Mouse (Mus musculus): Measurements from ENCODE around the gene Vamp1. TPM values are rescaled to one million over a fixed set of nuclear protein-coding genes. Genes with fewer than 3 reads are reported as not detected.

Vamp1 gene
- total and polyA plus RNA-seq, 3 experiments: 1.9 to 4.6 (median 3.1) TPM

- TF ChIP-seq USF2 (conservative IDR thresholded peaks at IDR 0.05; ENCODE audit: low read depth, low read length): no peak
- TF ChIP-seq MAFK (IDR thresholded peaks at IDR 0.05; ENCODE audit: insufficient replicate concordance, low read length): no peak
- TF ChIP-seq EP300 (IDR thresholded peaks at IDR 0.05; ENCODE audit: low read length): no peak
- no peak for TF ChIP-seq MEF2A (IDR thresholded peaks at IDR 0.05; ENCODE audit: borderline replicate concordance, low read depth, low read length)
- no peak for TF ChIP-seq POLR2A (IDR thresholded peaks at IDR 0.05; ENCODE audit: low read depth, low read length)
- TF ChIP-seq HCFC1 (IDR thresholded peaks at IDR 0.05; ENCODE audit: low read depth, low read length): no peak
- no peaks in the 10 kb centered on the region for H3K79me2 ChIP-seq (replicated peaks; ENCODE audit: control insufficient read depth, extremely low read depth, insufficient read depth, poor library complexity, severe bottlenecking)
- dilution Hi-C loops (cut with MboI; ENCODE audit: extremely low pct_ligation_motif_present, extremely low pct_unique_long_range_greater_than_20kb, low sequenced_read_pairs) (no loop called here), in situ Hi-C loops (cut with MboI; ENCODE audit: low pct_ligation_motif_present, low pct_unique_long_range_greater_than_20kb, low sequenced_read_pairs) (no loop called here)
- peaks cover 68% of the 10 kb centered on the region for H3K27me3 ChIP-seq (replicated peaks)
- no peaks in the 10 kb centered on the region for H3K4me1 ChIP-seq (ENCODE audit: control insufficient read depth in 1 of 2, insufficient read depth in 2 of 2)
- no peak overlapping the region for H3K4me3 ChIP-seq (replicated peaks in 1 of 3; ENCODE audit: low read depth in 2 of 3, low read length in 2 of 3, poor library complexity in 1 of 3)
- H3K4me2 ChIP-seq (ENCODE audit: insufficient read depth, low read depth, poor library complexity, severe bottlenecking): no peak overlapping the region
- no peaks in the 10 kb centered on the region for H3K36me3 ChIP-seq (replicated peaks in 1 of 2; ENCODE audit: control insufficient read depth in 1 of 2, insufficient read depth in 1 of 2, low read length in 1 of 2)
- DNase-seq (ENCODE audit: extremely low read depth): no peak
- H3K9ac ChIP-seq (ENCODE audit: insufficient read depth, low read depth): no peak overlapping the region
- peaks cover 16% of the 10 kb centered on the region for H3K9me3 ChIP-seq (replicated peaks; ENCODE audit: low read length)
- H3K27ac ChIP-seq (ENCODE audit: insufficient read depth, low read depth): no peak overlapping the region
Observed at GRCm38 (mm10) chr6:125286944-125287343, 71.6 kb downstream of the Vamp1 start.

- H3K36me3 ChIP-seq (replicated peaks in 1 of 2; ENCODE audit: control insufficient read depth in 1 of 2, insufficient read depth in 1 of 2, low read length in 1 of 2): no peaks in the 10 kb centered on the region
- H3K27ac ChIP-seq (ENCODE audit: insufficient read depth, low read depth): no peak overlapping the region
- H3K9ac ChIP-seq (ENCODE audit: insufficient read depth, low read depth): no peak overlapping the region
- in situ Hi-C loops (cut with MboI; ENCODE audit: low pct_ligation_motif_present, low pct_unique_long_range_greater_than_20kb, low sequenced_read_pairs): no loop called here
- dilution Hi-C loops (cut with MboI; ENCODE audit: extremely low pct_ligation_motif_present, extremely low pct_unique_long_range_greater_than_20kb, low sequenced_read_pairs): no loop called here
- no peak overlapping the region for H3K4me3 ChIP-seq (replicated peaks in 1 of 3; ENCODE audit: low read depth in 2 of 3, low read length in 2 of 3, poor library complexity in 1 of 3)
- H3K4me2 ChIP-seq (ENCODE audit: insufficient read depth, low read depth, poor library complexity, severe bottlenecking): no peak overlapping the region
- DNase-seq (ENCODE audit: extremely low read depth): no peak
- no peaks in the 10 kb centered on the region for H3K4me1 ChIP-seq (ENCODE audit: control insufficient read depth in 1 of 2, insufficient read depth in 2 of 2)
- TF ChIP-seq MEF2A (IDR thresholded peaks at IDR 0.05; ENCODE audit: borderline replicate concordance, low read depth, low read length) (no peak), NRF1 (IDR thresholded peaks at IDR 0.05; ENCODE audit: low read depth, low read length) (no peak), TBP (conservative IDR thresholded peaks at IDR 0.05; ENCODE audit: low read depth, low read length) (no peak), CHD1 (IDR thresholded peaks at IDR 0.05; ENCODE audit: low read depth, low read length) (no peak), IRF4 (IDR thresholded peaks at IDR 0.05; ENCODE audit: low read depth, low read length) (no peak), UBTF (IDR thresholded peaks at IDR 0.05; ENCODE audit: low read depth, low read length) (no peak), MAFK (IDR thresholded peaks at IDR 0.05; ENCODE audit: insufficient replicate concordance, low read length) (no peak), CTCF (conservative IDR thresholded peaks at IDR 0.05 in 1 of 2, IDR thresholded peaks at IDR 0.05 in 1 of 2; ENCODE audit: low read depth in 2 of 2, low read length in 2 of 2) (no peak), USF2 (conservative IDR thresholded peaks at IDR 0.05; ENCODE audit: low read depth, low read length) (no peak), ETS1 (conservative IDR thresholded peaks at IDR 0.05; ENCODE audit: low read depth, low read length) (no peak), ZKSCAN1 (IDR thresholded peaks at IDR 0.05; ENCODE audit: borderline replicate concordance, low read depth, low read length) (no peak), PAX5 (IDR thresholded peaks at IDR 0.05; ENCODE audit: low read length) (no peak), EP300 (IDR thresholded peaks at IDR 0.05; ENCODE audit: low read length) (no peak), USF1 (IDR thresholded peaks at IDR 0.05; ENCODE audit: low read depth, low read length) (no peak), SIN3A (IDR thresholded peaks at IDR 0.05; ENCODE audit: low read length) (no peak), MXI1 (IDR thresholded peaks at IDR 0.05; ENCODE audit: low read depth, low read length) (no peak), HCFC1 (IDR thresholded peaks at IDR 0.05; ENCODE audit: low read depth, low read length) (no peak)
- no peaks in the 10 kb centered on the region for H3K79me2 ChIP-seq (replicated peaks; ENCODE audit: control insufficient read depth, extremely low read depth, insufficient read depth, poor library complexity, severe bottlenecking)
- peaks cover 79% of the 10 kb centered on the region for H3K27me3 ChIP-seq (replicated peaks)
- peaks cover 21% of the 10 kb centered on the region for H3K9me3 ChIP-seq (replicated peaks; ENCODE audit: low read length)
Observed at GRCm38 (mm10) chr6:125288730-125289129, 73.4 kb downstream of the Vamp1 start.

Measured in CH12.LX (cell line).